Mouse (Mus musculus) urinary bladder, postnatal 14 days (tissue): Measurements from ENCODE around the gene Gm17268.

Experiments
- DNase-seq: peaks from one replicate; pipeline ENCODE4 v3.0.0; 2021; ENCODE audit warnings: low spot score

Gene Gm17268

DNA sequence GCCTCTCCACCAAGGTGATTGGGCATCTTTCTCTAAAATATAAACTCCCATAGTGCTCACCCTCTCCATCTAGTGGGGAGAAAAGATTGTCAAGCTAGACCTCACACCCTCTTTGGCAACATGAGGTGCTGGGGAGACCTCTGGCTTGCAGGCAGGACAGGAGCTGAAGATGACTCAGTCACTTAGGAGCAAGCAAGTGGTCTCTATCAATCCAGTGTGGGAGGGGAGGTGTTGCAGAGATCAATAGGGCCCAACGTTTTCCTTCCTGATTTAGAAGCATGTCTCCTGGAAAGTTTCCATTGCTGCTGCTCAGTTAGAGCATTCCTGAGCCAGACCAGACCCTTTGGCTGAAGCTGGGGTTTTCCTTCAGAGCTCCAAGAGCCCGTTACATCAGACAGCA is at the start of gene Gm17268:
Gm17268 (minus strand) TSS at position 28 of the 400 bp plus-strand sequence.
- DNase-seq = no peak

DNA sequence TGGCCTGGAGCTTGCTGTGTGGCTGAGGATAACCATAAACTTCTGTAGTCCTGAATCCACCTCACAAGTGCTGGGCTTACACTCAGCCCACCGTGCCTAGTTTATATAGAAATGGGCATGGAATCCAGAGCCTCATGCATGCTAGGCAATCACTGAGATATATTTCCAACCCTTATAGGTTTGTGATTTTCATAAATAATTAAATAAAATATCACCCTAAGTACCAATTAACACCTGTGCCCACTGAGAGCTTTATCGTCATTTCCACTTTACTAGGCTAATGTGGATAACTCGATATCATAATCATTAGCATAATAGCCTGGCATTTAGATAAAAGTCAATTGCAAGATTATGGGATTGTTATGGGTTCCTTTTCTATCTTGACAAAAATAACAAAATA is 46.0 kb upstream of the Gm17268 start:
- no peak for DNase-seq

DNA sequence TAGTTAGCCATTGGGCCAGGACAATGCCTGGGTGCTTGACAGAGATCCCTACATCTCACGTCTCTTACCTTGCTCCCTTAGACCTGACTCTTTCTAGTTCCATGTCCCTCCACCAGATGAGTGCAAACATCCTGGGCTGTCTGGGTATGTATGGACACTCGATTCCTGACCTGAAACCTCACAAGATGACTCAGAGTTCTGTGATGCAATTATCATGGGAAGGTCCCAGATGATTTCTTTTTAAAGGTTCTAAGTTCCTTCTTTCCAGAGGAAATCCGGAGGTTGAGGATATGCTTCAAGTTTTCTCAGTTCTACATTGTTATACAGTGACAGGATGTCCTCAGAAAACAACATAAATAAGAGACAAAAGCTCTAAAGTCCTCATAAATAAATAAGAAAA is 42.5 kb upstream of the Gm17268 start:
- no peak for DNase-seq

DNA sequence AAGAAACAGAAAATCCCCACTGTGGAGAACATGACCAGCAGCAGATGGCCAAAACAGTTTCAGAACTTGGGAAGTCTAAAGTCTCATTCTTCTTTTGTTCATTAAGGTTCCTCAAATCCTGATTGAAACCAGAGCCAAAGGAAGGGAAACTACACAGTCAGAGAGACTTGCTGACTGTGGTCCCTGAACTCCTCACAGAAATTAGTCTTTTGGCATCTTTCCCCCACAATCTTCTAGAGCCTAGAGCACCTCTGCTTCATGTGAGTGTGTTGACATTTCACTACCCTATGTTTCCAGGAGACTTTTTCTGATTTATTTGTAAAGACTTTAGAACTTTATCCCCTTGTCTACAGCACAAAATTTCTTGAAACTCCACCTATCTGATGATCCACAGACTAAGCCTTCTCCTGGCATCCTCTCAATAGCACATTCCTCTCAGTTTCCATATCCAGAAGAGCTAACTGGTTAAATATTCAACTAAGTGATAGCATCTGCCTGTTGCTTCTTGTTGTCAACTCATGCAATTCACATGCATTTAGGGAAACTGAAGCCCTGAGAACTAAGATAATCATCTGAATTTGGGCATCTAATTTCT is 39.9 kb upstream of the Gm17268 start:
- DNase-seq = no peak

DNA sequence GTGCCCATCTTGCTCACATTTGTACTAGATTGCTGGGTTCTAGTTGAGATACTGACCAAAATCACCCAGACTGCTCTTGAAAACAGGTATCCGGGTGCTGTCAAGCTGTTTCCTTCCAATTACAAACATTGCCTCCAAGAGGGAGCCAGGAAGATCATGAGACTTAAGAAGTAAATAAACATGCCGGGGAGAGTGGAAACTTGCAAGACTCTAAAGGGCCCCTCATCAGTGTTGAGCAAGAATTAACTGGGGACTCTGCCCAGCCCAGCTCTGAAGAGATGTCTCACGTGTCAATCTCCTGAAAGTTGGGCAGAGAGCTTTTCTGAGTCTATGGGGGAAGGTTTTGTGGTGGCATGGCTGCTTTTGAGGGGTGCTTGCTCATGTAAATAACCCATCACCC is 38.7 kb upstream of the Gm17268 start:
- DNase-seq = no peak

DNA sequence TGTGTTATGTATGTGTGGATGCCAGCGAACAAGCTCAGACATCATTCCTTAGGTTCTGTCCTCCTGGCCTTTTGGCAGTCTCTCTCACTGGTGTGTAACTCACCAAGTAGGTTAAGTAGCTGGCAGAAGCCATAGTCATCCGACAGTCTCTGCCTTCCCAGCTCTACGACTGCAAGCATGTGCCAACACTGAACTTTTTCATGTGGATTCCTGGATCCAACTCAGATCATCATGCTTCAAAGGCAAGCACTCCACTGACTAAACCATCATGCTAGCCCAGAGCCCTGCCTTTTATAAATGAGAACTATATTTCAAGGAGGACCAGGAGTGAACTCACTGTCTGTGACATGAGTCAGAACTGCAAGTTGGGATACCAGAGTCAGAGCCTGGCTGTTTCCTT is 35.3 kb upstream of the Gm17268 start:
- no peak for DNase-seq

DNA sequence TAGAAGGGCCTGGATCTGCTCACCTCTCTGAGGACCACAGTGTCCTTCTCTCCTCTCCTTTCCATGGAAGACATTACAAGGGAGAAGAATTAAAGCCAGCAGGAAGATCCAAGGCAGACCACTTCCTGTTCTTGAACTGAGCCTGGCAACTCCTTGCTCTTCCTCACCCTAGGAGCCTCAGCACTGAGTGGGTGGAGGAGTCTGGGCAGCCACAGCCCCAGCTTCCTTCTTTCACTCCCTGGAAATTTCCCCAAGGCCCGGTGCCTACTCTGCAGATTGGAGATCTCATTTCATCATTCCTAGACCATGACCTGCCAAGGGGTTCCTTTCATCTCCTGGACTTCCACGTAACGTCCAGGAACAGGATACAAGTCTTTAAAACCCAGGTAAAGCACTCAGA is 34.6 kb upstream of the Gm17268 start:
- no peak for DNase-seq

DNA sequence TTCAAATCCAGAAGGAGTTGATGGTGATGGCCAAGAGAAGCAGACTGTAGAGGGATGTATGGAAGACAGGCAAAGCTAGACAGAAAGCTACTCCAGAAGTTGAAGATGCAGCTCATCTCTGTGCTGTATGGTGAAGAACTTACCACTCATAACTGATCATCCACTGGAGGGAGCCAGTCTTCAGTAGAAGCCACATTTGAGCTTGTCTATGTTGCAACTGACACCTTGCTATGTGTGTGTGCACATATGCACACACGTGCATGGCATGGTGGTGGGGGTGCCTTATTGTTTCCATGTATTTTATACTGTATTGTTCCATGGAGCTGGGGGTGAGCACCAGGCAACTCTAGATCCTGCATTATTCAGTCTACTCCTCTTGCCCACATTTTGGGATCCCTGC is 34.0 kb upstream of the Gm17268 start:
- no peak for DNase-seq

DNA sequence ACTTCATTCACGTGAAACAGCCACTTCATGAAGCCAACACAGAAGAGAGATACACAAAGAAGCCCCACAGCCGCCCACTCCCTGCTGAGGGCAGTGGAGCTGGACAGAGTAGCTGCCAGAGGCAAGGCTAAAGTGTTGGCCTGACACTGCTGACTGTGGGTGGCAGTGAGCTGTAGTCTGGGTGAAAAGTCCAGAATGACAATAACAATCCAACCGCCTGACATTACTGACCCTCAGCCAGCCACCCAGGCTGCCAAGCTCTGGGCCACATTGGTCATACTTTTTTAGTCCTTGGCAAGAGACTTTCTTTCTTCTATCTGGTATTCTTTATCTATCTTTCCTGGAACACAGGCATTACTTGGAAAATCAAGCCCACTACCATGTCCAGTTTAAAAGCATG is 32.7 kb upstream of the Gm17268 start:
- no peak for DNase-seq

DNA sequence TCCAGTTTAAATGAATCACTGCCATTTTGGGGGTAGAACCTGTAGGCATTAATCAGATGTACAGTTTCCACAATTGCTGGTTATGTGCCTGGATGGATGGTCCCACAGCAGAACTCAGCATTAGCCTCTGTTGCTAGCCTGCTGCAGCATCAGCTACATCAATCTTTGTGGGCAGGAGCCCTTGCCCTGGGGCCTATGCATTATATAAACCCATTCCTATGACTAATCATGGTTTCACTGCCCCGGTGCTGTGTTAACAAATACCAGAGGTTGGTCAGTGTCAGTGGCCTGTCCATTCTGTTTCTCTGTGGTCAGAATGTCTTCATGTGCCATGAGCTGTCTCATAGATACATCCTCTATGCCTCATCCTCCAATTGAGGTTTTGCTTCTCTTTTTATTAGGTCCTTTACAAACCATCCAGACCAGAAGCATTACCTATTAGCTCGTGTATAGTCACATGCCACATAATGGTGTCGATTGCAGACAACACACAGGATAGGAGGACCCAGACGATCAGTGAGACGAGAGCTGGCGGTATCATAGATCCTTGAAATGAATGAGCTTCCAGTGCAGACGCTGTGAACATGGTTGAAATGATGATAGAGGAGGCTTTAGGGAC is 28.7 kb upstream of the Gm17268 start:
- no peak for DNase-seq

DNA sequence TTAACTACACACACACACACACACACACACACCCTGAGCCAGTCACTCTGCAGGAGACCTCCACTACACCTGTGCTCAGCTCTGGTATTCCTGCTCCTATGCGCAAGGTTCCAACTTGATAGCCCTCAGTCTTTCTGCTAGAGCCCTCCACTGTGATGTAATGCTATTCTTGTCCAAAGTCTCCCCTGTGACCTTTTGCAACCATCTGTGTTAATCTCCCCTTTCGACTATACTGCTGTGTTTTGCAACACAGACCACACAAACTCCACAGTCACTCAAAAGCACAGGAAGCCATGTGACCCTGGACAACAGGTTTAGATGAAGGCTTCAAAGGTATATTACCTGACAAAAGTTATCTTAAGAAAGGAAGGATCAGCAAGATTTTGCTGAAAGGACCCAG is 25.1 kb upstream of the Gm17268 start:
- no peak for DNase-seq

DNA sequence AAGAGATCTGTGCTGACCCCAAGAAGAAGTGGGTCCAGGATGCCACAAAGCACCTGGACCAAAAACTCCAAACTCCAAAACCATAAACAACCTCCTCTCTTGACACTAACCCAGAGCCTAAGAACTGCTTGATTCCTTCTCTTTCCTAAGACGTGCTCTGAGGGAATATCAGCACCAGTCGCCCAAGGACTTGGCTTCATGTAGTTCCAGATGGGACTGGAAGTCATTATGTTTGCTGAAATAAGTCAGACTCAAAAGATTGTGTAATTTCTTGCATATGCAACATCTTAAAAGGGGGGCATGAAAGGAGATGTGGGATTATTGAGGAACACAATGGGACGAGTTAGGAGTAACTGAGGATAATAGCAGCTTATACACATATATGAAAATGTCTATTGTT is 23.9 kb upstream of the Gm17268 start:
- DNase-seq = no peak

DNA sequence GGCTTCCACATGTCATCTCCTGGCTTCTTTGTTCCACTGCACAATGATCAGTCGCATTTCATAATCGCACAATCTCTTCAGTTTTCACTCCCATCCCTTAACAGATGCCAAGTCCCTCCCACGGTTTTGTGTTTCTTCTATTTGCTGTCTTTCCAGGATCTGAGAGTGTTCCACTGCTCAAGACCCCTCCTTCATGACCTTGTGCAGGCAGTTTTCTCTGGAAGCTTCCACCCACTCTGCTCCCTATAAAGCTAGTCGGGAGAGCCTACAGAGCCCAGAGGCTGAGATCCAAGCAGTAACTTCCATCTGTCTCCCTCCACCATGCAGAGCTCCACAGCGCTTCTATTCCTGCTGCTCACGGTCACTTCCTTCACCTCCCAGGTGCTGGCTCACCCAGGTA is 19.3 kb upstream of the Gm17268 start, which contains the start of gene Ccl11:
Ccl11 (plus strand) TSS at position 178 of the 400 bp plus-strand sequence.
- no peak for DNase-seq

DNA sequence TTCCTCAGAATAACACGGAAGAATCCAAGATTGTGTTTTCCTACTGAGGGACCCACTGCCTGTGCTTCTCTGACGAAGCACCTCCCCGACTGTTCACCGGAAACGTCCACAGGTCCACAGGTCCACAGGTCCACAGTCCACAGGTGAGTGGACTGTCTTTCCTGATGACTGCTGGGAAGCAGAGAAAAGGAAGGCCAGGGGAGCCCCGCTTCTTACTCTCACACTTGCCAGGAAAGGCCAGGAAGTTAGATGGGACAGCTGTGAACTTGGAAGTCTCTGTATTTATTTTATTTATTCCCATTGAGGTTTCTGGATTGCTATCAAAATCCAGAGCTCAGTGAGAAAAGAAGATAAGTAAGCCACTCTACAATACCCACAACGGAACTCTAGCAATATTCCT is 15.5 kb upstream of the Gm17268 start:
- DNase-seq = no peak

DNA sequence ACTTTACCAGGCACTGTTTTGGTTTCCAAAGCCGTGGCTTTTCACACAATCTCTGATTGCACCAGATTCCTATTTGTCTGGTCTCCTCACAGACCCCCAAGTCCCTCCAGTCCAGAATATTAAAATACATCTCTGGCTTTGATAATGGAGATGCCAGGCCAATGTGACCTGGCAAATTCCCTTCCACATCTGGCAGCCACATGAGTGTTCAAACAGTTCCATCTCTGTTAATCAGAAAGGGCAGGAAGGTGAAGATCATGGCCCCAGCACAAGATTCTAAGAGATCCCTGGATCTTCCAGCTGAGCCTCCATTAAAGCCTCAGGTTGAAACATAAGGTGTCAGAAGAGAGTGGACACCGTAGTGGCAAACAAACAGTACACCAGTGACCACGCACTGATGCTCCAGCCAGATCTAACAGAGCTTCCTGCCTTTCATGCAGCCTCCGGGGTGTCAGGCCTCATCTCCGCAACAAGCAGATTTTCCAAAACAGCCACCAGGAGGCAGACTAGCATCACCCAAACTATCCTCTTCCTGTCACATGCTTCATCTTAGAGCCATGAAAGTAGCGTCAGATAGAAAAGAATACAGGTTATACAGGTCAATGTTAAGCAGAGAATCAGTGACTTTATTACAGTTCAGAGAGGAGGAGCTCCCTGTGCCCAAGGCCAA is 9.5 kb upstream of the Gm17268 start:
- peak; percentile 48 for DNase-seq

DNA sequence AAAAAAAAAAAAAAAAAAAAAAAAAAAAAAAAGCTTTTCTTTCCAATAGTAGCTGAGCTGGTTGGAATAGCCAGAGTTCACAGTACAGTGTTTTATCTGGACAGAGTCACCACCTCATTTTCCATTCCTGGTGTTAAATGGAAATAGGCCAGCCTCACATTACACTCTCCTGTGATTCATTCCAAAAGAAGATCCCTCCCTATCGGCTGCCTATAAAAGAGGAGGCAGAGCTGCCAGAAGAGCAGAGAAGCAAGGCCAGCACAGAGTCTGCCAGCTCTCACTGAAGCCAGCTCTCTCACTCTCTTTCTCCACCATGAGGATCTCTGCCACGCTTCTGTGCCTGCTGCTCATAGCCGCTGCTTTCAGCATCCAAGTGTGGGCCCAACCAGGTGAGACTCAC is 7.1 kb upstream of the Gm17268 start, which contains the start of gene Ccl7:
Ccl7 (plus strand) TSS at position 242 of the 400 bp plus-strand sequence.
- peak; percentile 43 for DNase-seq

DNA sequence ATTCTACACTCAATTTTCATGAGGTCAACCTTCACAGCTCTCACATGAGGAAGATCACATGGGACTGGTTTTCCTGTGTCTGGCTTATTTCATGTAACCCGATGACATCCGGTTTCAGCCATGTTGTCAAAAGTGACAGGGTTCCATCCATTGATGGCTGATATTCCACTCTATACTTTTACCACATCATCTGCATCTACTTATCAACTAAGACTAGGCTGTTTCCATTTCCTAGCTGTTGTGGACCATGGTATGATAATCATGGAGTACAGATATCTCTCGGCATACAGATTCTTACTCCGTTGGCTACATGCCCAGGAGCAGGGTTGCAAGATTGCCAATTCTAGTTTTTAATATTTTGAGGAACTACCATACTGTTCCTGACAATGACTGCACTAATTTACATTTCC is 3.3 kb upstream of the Gm17268 start:
- no peak for DNase-seq

DNA sequence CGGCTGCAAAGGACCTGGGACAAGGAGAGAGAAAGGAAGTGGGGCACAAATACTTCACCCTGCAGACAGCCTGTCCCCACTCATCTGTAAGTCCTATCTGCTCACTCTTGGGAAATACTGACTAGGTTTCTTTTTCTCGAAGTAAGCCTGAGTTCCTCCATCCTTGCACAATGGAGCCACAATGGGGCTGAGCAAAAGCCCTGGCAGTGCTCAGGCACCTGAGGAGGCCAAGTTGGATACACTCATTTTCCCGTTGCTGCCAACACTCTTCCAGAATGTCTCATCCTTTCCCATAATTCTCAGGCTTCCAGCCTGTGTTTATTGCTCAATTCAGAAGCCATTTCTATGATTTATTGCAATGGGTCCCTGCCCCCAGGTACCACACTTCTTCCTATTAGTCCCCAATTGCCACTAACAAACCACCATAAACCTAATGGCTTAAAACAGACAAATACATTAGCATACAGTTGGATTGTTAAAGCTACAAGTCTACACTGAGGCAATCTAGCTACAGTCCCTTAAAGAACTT is 834 bp upstream of the Gm17268 start:
- peak; percentile 12 for DNase-seq

DNA sequence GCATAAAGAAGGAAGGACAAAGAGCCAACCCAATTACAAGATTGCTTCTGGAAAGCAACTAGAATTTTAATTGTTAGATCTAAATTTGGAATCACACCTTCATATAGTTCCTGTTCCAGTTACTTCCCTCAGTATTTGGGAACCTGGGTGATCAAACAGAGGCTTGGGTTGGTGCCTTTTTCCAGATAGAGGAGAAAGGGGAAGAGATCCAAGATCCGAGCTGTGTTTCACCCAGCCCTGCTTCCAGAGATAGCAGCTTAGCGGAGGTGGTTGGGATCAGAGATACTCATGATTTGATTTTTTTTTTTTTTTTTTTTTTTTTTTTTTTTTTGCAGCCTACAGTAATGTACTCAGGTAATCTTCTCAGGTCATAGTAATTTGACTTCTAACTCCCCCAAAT is 2.5 kb downstream of the Gm17268 start:
- no peak for DNase-seq

DNA sequence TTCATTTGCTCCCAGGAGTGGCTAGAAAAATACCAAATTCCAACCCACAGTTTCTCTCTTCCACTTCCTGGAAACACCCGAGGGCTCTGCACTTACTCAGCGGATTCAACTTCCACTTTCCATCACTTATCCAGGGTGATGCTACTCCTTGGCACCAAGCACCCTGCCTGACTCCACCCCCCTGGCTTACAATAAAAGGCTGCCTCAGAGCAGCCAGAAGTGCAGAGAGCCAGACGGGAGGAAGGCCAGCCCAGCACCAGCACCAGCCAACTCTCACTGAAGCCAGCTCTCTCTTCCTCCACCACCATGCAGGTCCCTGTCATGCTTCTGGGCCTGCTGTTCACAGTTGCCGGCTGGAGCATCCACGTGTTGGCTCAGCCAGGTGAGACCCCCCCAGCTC is 3.0 kb downstream of the Gm17268 start, which contains the start of gene Ccl2:
Ccl2 (plus strand) TSS at position 216 of the 400 bp plus-strand sequence.
- DNase-seq = peak; percentile 71

DNA sequence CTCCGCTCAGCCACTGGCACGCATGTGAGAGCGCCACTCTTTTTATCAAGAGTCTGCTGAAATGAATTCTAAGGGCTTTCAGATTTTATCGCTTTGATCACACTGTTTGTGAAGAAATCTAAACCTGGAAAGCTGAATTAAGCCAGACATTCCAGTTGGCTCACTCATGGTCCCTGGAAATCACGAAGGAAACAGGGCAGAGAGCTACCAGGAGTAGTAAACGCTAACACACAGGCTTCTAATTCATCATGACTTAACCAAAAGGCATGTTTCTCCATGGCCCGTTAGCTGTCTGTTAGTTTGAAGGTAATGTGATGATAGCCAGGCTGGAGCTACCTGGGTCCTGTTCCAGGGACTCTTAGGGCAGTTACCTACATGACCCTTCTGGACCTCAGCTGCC is 3.9 kb downstream of the Gm17268 start:
- DNase-seq = no peak

DNA sequence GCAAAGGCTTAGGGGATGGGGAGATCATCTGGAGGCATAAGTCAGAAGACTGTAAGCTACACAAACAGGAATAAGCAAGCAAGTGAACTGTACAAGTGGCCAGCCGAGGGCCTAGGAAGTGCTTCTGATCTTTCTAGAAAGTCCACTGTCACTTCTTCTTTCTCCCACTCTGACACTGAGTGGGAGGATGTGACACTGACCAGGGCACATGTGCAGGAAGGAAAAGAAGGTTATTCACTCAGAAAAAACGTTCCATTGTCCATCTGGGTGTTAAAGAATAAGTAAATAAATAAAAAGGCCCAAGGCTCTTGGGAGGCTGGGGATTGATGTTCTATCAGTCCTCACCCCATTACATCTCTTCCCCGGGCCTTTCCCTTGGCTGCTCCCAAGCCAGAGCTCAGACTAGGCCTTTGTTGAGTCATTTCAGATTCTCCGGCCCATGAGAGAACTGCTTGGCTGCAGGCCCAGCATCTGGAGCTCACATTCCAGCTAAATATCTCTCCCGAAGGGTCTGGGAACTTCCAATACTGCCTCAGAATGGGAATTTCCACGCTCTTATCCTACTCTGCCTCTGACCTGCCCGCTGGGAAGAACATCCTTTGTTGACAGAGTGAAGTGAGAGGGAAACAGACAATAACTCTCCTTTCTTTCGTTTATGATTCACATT is 5.6 kb downstream of the Gm17268 start:
- peak; percentile 74 for DNase-seq

DNA sequence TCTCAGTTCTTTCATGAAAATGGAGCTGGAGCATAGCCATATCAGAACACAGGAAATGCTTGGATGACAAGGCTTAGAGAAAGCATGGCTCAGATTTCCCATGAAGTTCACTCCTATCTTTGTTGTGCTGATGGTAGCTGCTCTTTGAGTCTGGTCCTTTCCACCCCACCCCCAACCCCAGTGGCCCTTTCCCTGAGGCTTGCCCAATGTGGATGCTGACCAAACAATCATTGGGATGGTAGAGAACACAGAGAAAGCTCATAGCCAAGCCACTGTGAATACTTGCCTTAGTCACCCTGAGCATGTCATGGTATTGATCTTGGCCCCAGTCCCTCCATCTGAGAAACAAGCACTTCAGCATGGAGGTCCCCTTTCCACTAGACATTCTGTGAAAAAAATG is 6.2 kb downstream of the Gm17268 start:
- DNase-seq = no peak
